Mouse (Mus musculus) brain, embryonic 14.5 days (tissue): ENCODE measurements around the gene Rtl8c. TPM values are rescaled to one million over a fixed set of nuclear protein-coding genes. Genes with fewer than 3 reads are reported as not detected.
A peak's percentile ranks its signal among the peaks of the same experiment; 100 is the strongest.
"Not testable (repeated sequence)": the region's sequence is repeated elsewhere in the genome, so short reads cannot be mapped to it uniquely, and the experiment has no call there.

ENCODE experiments used
- DNase-seq: peaks from one replicate; pipeline ENCODE4 v3.0.0-alpha.2; 2011; ENCODE audit warnings: low read depth
- CTCF ChIP-seq: fragments of 200-500 bp; IDR thresholded peaks from 2 replicates; pipeline ENCODE4 v1.5.1; 2012; ENCODE audit warnings: inconsistent platforms, mild to moderate bottlenecking, moderate library complexity, borderline replicate concordance; ENCODE audit not compliant: insufficient read depth, insufficient read length; ENCODE audit errors: extremely low read depth
- POLR2A ChIP-seq: fragments of 200-500 bp; IDR thresholded peaks from 2 replicates; pipeline ENCODE4 v1.6.1; 2012; ENCODE audit warnings: mild to moderate bottlenecking, inconsistent platforms, borderline replicate concordance; ENCODE audit not compliant: poor library complexity, insufficient read depth, insufficient read length, severe bottlenecking; ENCODE audit errors: extremely low read depth
- polyA plus RNA-seq: library from polyadenylated mRNA; depleted of rRNA; stranded (reverse); fragments of >200 nt; gene quantifications from 2 replicates; pipeline ENCODE4 v1.2.3, GENCODE M21; 2012; rRNA removed

Gene Rtl8c
- polyA plus RNA-seq, 1 experiment = 171 TPM

DNA sequence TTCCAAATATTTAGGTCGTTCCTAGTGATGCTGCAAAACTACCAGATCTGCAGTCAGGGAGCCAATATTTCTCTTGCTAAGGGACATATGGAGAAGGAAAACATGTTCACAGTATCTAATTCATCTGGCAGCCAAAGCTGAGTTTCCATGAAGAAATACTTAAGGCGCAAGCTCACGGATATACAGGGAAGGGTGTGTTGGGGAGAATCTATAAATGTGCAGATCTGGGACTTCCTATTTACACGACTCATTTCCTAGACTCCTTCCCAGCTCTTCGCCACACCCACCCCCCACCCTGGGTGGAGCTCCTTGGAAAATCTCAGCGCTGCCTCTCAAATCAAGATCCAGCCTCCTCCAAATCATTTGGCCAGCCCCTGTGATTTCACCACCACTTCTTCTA, 38.1 kb downstream of the Rtl8c start:
- peak; percentile 15 for DNase-seq
- no peak for TF ChIP-seq CTCF
- TF ChIP-seq POLR2A = no peak

DNA sequence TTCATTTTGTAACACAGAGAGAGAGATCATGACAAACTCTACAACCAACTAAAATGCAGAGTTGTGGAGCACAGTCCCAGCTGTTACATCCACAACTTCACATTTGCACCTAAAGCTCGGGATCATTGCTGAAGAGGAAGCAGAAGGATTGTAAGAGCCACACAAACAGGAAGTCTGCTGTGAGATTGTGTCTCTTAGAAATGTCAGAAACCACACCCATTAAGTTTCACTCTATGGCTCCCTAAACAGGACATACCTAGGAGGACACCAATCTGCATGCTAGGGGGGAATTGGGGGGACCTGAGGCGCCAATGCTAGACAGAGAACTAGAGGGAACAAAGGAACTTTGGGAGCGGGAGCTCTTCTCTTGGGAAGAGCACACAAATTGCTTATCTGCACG, 45.1 kb downstream of the Rtl8c start:
- not testable (repeated sequence) for DNase-seq

Other genes with a start within 250 kb of the Rtl8c start
- gene Mospd1, start 237.5 kb upstream of the Rtl8c start, polyA plus RNA-seq = 17.7 and 20.9 TPM in 2 replicates
- not detected in 2 replicates for gene Etd, start 173.1 kb upstream of the Rtl8c start, polyA plus RNA-seq
- gene Gm14597, start 947 bp downstream of the Rtl8c start, polyA plus RNA-seq = 0.25 TPM in 1 of 2 replicates, not detected in the other
- 286 and 338 TPM in 2 replicates for gene Rtl8a, start 35.6 kb downstream of the Rtl8c start, polyA plus RNA-seq
- 347 and 365 TPM in 2 replicates for gene Rtl8b, start 62.4 kb downstream of the Rtl8c start, polyA plus RNA-seq
- 0.08 and 0.09 TPM in 2 replicates for gene 4930502E18Rik, start 116.8 kb downstream of the Rtl8c start, polyA plus RNA-seq
- gene 1700013H16Rik, start 149.8 kb downstream of the Rtl8c start, polyA plus RNA-seq = not detected in 2 replicates
- gene Zfp36l3, start 168.4 kb downstream of the Rtl8c start, polyA plus RNA-seq = 0.06 and 0.07 TPM in 2 replicates
- 0.37 and 0.57 TPM in 2 replicates for gene Xlr, start 189.7 kb downstream of the Rtl8c start, polyA plus RNA-seq